Mouse (Mus musculus): ENCODE data around the gene Prr5. TPM values are rescaled to one million over a fixed set of nuclear protein-coding genes. Genes with fewer than 3 reads are reported as not detected.
A peak's percentile ranks its signal among the peaks of the same experiment; 100 is the strongest.

Prr5 gene
- total and polyA plus RNA-seq, 3 experiments = 2.8 to 8.1 (median 4.9) TPM

GRCm38 (mm10) chr15:84670657-84671055 lies 1.2 kb downstream of the Prr5 start:
- intact Hi-C loops (cut with DNase I) = loop anchor here (5.0 kb wide), 3 partner anchors 42 to 252 kb away; partner anchors contain the start of genes Gm29666 and Nup50
- Histone ChIP-seq H3K9ac (ENCODE audit: low read depth, low read length) (no peak overlapping the region), H3K36me3 (ENCODE audit: control insufficient read depth, insufficient read depth, low read length) (no peaks in the 10 kb centered on the region), H3K27ac (no peak overlapping the region), H3K27me3 (ENCODE audit: control insufficient read depth, insufficient read depth, low read length) (no peaks in the 10 kb centered on the region), H3K4me3 (no peak overlapping the region), H3K79me2 (replicated peaks; ENCODE audit: control insufficient read depth, insufficient read depth, low read length) (no peaks in the 10 kb centered on the region), H3K4me1 (ENCODE audit: control insufficient read depth, insufficient read depth, low read length) (peaks cover 8% of the 10 kb centered on the region)
- WGBS = 91% methylated on average over 4 of the region's 4 CpGs
- no peak for TF ChIP-seq CTCF (IDR thresholded peaks at IDR 0.05)
- TF ChIP-seq EP300 (IDR thresholded peaks at IDR 0.05; ENCODE audit: insufficient read depth, low read depth, low read length) = no peak
- no peak for TF ChIP-seq POLR2A (IDR thresholded peaks at IDR 0.05; ENCODE audit: insufficient read depth, low read depth, low read length)
- DNase-seq = no peak

GRCm38 (mm10) chr15:84671401-84672307 lies 2.2 kb downstream of the Prr5 start:
- no peak overlapping the region for H3K27ac ChIP-seq

GRCm38 (mm10) chr15:84672308-84672615 lies 2.8 kb downstream of the Prr5 start:
- intact Hi-C loops (cut with DNase I) = loop anchor here (5.0 kb wide), 3 partner anchors 40 to 250 kb away; partner anchors contain the start of genes Gm29666 and Nup50
- Histone ChIP-seq H3K9ac (ENCODE audit: low read depth, low read length) (no peak overlapping the region), H3K4me3 (no peak overlapping the region), H3K27me3 (ENCODE audit: control insufficient read depth, insufficient read depth, low read length) (no peaks in the 10 kb centered on the region), H3K36me3 (ENCODE audit: control insufficient read depth, insufficient read depth, low read length) (no peaks in the 10 kb centered on the region), H3K79me2 (replicated peaks; ENCODE audit: control insufficient read depth, insufficient read depth, low read length) (no peaks in the 10 kb centered on the region), H3K27ac (no peak overlapping the region), H3K4me1 (ENCODE audit: control insufficient read depth, insufficient read depth, low read length) (peaks cover 8% of the 10 kb centered on the region)
- WGBS = 48% methylated on average over 4 of the region's 4 CpGs
- TF ChIP-seq EP300 (IDR thresholded peaks at IDR 0.05; ENCODE audit: insufficient read depth, low read depth, low read length) (no peak), POLR2A (IDR thresholded peaks at IDR 0.05; ENCODE audit: insufficient read depth, low read depth, low read length) (no peak), CTCF (IDR thresholded peaks at IDR 0.05) (no peak)
- no peak for DNase-seq

More at GRCm38 (mm10) chr15:84671401-84672307, 2.2 kb downstream of the Prr5 start:
- no peak for TF ChIP-seq POLR2A (IDR thresholded peaks at IDR 0.05; ENCODE audit: insufficient read depth, low read depth, low read length)
- 0 out of 2 replicates have a peak, but pooled peaks have one; percentile 40 for TF ChIP-seq EP300 (IDR thresholded peaks at IDR 0.05; ENCODE audit: insufficient read depth, low read depth, low read length)
- TF ChIP-seq CTCF (IDR thresholded peaks at IDR 0.05) = peak; percentile 68
- Histone ChIP-seq H3K79me2 (replicated peaks; ENCODE audit: control insufficient read depth, insufficient read depth, low read length) (no peaks in the 10 kb centered on the region), H3K27me3 (ENCODE audit: control insufficient read depth, insufficient read depth, low read length) (no peaks in the 10 kb centered on the region), H3K36me3 (ENCODE audit: control insufficient read depth, insufficient read depth, low read length) (no peaks in the 10 kb centered on the region), H3K4me3 (no peak overlapping the region), H3K9ac (ENCODE audit: low read depth, low read length) (no peak overlapping the region), H3K4me1 (ENCODE audit: control insufficient read depth, insufficient read depth, low read length) (peaks cover 8% of the 10 kb centered on the region)
- peak; percentile 61 to 67 for DNase-seq
- WGBS = 34% methylated on average over 9 of the region's 9 CpGs
- intact Hi-C loops (cut with DNase I) = loop anchor here (5.0 kb wide), 3 partner anchors 41 to 251 kb away; partner anchors contain the start of genes Gm29666 and Nup50

- intact Hi-C loops (cut with DNase I) = loop anchor here (5.0 kb wide), 3 partner anchors 40 to 250 kb away; partner anchors contain the start of genes Gm29666 and Nup50
- Histone ChIP-seq H3K36me3 (ENCODE audit: control insufficient read depth, insufficient read depth, low read length) (no peaks in the 10 kb centered on the region), H3K9ac (ENCODE audit: low read depth, low read length) (no peak overlapping the region), H3K27me3 (ENCODE audit: control insufficient read depth, insufficient read depth, low read length) (no peaks in the 10 kb centered on the region), H3K27ac (no peak overlapping the region), H3K79me2 (replicated peaks; ENCODE audit: control insufficient read depth, insufficient read depth, low read length) (no peaks in the 10 kb centered on the region), H3K4me3 (no peak overlapping the region), H3K4me1 (ENCODE audit: control insufficient read depth, insufficient read depth, low read length) (peaks cover 8% of the 10 kb centered on the region)
- DNase-seq = peak; percentile 36 to 50
- TF ChIP-seq EP300 (IDR thresholded peaks at IDR 0.05; ENCODE audit: insufficient read depth, low read depth, low read length) (no peak), CTCF (IDR thresholded peaks at IDR 0.05) (no peak), POLR2A (IDR thresholded peaks at IDR 0.05; ENCODE audit: insufficient read depth, low read depth, low read length) (no peak)
- WGBS = 46% methylated on average over 3 of the region's 3 CpGs
These were observed 3.2 kb downstream of the Prr5 start for GRCm38 (mm10) chr15:84672616-84673015.

- H3K27me3 ChIP-seq (ENCODE audit: control insufficient read depth, insufficient read depth, low read length) = no peaks in the 10 kb centered on the region
- no peaks in the 10 kb centered on the region for H3K79me2 ChIP-seq (replicated peaks; ENCODE audit: control insufficient read depth, insufficient read depth, low read length)
- no peak overlapping the region for H3K4me3 ChIP-seq
- H3K9ac ChIP-seq (ENCODE audit: low read depth, low read length) = no peak overlapping the region
- no peak for DNase-seq
- H3K4me1 ChIP-seq (ENCODE audit: control insufficient read depth, insufficient read depth, low read length) = peaks cover 8% of the 10 kb centered on the region
- intact Hi-C loops (cut with DNase I) = loop anchor here (1.0 to 5.0 kb wide), 4 partner anchors 26 to 248 kb away; partner anchors contain the start of genes Gm29666 and Nup50
- TF ChIP-seq CTCF (IDR thresholded peaks at IDR 0.05) = peak; percentile 67
- TF ChIP-seq POLR2A (IDR thresholded peaks at IDR 0.05; ENCODE audit: insufficient read depth, low read depth, low read length) = no peak
- no peak for TF ChIP-seq EP300 (IDR thresholded peaks at IDR 0.05; ENCODE audit: insufficient read depth, low read depth, low read length)
- H3K36me3 ChIP-seq (ENCODE audit: control insufficient read depth, insufficient read depth, low read length) = no peaks in the 10 kb centered on the region
- WGBS = 93% methylated on average over 11 of the region's 11 CpGs
- H3K27ac ChIP-seq = no peak overlapping the region
These were observed 5.1 kb downstream of the Prr5 start for GRCm38 (mm10) chr15:84674329-84675067.
